Mouse (Mus musculus) limb, embryonic 15.5 days (tissue): ENCODE results near the gene Pitpna. TPM values are rescaled to one million over a fixed set of nuclear protein-coding genes. Genes with fewer than 3 reads are reported as not detected.

Source experiments
- ATAC-seq: fragments of 200-750 bp; cut with Nextera tagmentation; 2 replicates; pipeline ENCODE4 v1.8.0; 2017; ENCODE audit warnings: low read depth, moderate TSS enrichment; ENCODE audit not compliant: insufficient number of reproducible peaks, low FRiP score, low TSS enrichment
- H3K27ac ChIP-seq: fragments of 300-500 bp; sonication (generic); 2 replicates; pipeline ENCODE4 v1.5.1; 2015; ENCODE audit warnings: moderate library complexity, mild to moderate bottlenecking, inconsistent platforms
- H3K27me3 ChIP-seq: fragments of 300-500 bp; sonication (generic); 2 replicates; pipeline ENCODE4 v1.6.1; 2015; ENCODE audit warnings: inconsistent platforms
- H3K36me3 ChIP-seq: fragments of 300-500 bp; sonication (generic); 2 replicates; pipeline ENCODE4 v1.6.1; 2015; ENCODE audit warnings: inconsistent platforms
- H3K4me1 ChIP-seq: fragments of 300-500 bp; sonication (generic); 2 replicates; pipeline ENCODE4 v1.6.1; 2015; ENCODE audit warnings: inconsistent platforms
- H3K4me2 ChIP-seq: fragments of 300-500 bp; sonication (generic); 2 replicates; pipeline ENCODE4 v1.6.1; 2015; ENCODE audit warnings: mild to moderate bottlenecking, inconsistent platforms
- H3K4me3 ChIP-seq: fragments of 300-500 bp; sonication (generic); 2 replicates; pipeline ENCODE4 v1.5.1; 2015; ENCODE audit warnings: mild to moderate bottlenecking, inconsistent platforms
- H3K9ac ChIP-seq: fragments of 300-500 bp; sonication (generic); 2 replicates; pipeline ENCODE4 v1.6.1; 2015; ENCODE audit warnings: inconsistent platforms
- H3K9me3 ChIP-seq: fragments of 300-500 bp; sonication (generic); 2 replicates; pipeline ENCODE4 v1.6.1; 2016; ENCODE audit warnings: inconsistent platforms
- WGBS: fragments of 180-500 bp; shearing (Covaris S2); methylation state at CpG from one replicate; pipeline ENCODE4 v1.1.7; 2015; 5-methylcytosine and 5-hydroxymethylcytosine counted together
- polyA plus RNA-seq: library from polyadenylated mRNA; unstranded; fragments of >200 nt; fragmentation: Nextera tagmentation; extraction: Ambion mirVana; gene quantifications from 2 replicates; pipeline ENCODE4 v1.2.1, GENCODE M21; 2015

Gene Pitpna
- polyA plus RNA-seq, 1 experiment from 2014 or later, result 65.4 TPM

DNA sequence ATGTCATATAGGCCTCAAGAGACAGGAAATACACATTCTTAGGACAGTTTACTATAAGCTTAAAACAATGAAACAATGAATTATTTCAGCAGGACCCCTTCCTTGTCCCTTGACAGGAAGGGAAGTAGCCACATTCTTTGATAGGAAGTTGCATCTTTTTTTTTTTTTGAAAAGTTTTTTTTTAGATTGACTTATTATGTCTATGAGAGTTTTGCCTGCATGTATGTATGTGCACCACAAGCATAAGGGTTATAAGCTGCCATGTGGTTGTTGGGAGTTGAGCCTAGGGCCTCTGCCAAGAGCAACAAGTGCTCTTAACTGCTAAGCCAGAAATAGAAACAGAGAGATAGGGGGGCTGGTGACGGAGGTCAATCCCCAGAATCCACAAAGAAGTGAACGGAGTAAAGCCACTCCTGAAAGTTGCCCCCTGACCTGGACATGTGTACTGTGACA, 36.2 kb downstream of the Pitpna start:
- ATAC-seq, result no peak
- Histone ChIP-seq H3K9ac (no peak overlapping the region), H3K36me3 (peaks cover 73% of the 10 kb centered on the region), H3K9me3 (no peaks in the 10 kb centered on the region), H3K27me3 (no peaks in the 10 kb centered on the region), H3K4me3 (no peak overlapping the region), H3K4me2 (no peak overlapping the region), H3K27ac (peak overlapping the region; percentile 60), H3K4me1 (no peaks in the 10 kb centered on the region)
- 65% methylated on average over 2 of the region's 2 CpGs for WGBS

DNA sequence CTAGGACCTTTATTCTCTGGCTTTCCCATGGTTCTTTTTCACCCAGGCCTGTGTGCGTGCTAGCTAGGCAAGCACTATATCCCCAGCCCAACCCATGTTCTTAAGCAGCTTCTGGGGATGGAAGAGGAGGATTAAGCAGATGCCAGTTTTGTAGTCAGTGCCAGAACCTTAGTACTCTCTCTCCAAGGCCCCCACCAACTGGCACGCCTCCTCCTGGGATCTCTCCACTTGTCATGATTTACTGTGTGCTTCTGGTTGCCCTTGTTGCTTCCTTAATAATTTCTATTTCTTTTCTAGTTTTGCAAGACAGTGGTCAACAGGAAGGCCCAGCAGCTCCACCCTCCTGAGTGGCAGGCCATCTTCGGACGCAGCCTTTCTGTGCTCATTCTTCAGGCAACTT, 37.9 kb downstream of the Pitpna start:
- no peak for ATAC-seq
- no peak overlapping the region for H3K4me3 ChIP-seq
- no peak overlapping the region for H3K9ac ChIP-seq
- H3K4me1 ChIP-seq, result peaks cover 9% of the 10 kb centered on the region
- WGBS, result 90% methylated on average over 4 of the region's 4 CpGs
- H3K4me2 ChIP-seq, result no peak overlapping the region
- H3K9me3 ChIP-seq, result no peaks in the 10 kb centered on the region
- H3K36me3 ChIP-seq, result peaks cover 60% of the 10 kb centered on the region
- H3K27ac ChIP-seq, result no peak overlapping the region
- no peaks in the 10 kb centered on the region for H3K27me3 ChIP-seq

DNA sequence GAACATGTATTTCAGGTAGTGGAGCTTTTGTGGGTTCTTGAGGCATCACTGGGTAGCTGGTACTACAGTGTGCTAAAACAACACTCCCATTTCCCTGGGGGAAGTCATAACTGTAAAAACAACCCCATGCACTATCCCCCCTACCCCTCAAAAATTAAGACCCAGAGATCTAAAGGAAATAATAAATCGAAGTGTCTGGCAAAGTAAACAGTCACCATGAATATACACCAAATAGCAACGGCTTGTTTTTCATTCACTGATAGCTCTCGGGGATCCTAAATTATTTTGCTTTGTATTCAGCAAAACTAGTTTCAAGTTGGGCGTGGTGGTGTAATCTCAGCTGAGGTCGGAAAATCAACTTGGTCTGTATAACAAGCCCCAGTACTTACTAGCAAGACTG, 42.2 kb downstream of the Pitpna start:
- Histone ChIP-seq H3K27ac (peak overlapping the region; percentile 88), H3K4me1 (peaks cover 22% of the 10 kb centered on the region), H3K27me3 (no peaks in the 10 kb centered on the region), H3K4me2 (peak overlapping the region; percentile 74), H3K9me3 (no peaks in the 10 kb centered on the region), H3K36me3 (peaks cover 53% of the 10 kb centered on the region), H3K9ac (peak overlapping the region; percentile 55; the same call in 1 of the 2 replicates), H3K4me3 (peak overlapping the region; percentile 81)
- ATAC-seq, result no peak
- WGBS, result 8% methylated on average over 5 of the region's 5 CpGs

DNA sequence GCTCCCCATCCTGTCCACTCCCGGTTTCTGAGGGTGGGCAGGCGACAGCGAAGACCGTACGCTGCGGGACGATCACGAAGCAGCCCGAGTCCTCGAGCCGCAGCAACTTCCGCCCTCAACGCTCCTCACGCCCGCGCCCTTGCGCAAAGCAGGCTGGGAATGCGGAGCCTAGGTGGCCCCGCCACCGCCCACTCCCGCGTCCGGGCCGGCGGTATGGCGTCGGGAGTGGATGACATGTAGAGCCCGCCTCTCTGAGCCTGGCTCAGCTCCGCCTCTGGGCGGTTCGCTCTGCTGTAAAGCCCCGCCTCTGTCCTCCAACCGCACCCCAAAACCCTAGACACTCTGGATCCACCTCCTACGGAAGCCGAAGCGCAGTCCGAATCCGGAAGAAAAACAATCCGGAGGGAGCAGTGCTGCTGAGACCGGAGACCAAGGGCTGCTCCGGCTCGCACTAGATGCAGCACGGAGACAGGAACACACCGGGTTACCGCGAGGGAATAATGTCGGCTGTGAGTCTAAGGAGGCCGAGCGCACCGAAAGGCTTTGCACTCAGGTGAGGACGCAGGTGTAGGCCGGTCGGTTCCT, 42.8 kb downstream of the Pitpna start, which contains the start of gene Inpp5k:
Gene Inpp5k, plus strand, starts transcription at position 344 of the 585 bp plus-strand sequence.
- Histone ChIP-seq H3K4me2 (peak within 1 kb of the TSS; percentile 74), H3K36me3 (peaks cover 47% of the 10 kb centered on the region), H3K27ac (peak within 1 kb of the TSS; percentile 88), H3K4me3 (peak within 1 kb of the TSS; percentile 81), H3K27me3 (no peaks in the 10 kb centered on the region), H3K9me3 (no peaks in the 10 kb centered on the region), H3K9ac (peak within 1 kb of the TSS; percentile 60), H3K4me1 (peaks cover 22% of the 10 kb centered on the region)
- peak; percentile 99 for ATAC-seq
- WGBS, result under 1% methylated on average over 53 of the region's 53 CpGs

DNA sequence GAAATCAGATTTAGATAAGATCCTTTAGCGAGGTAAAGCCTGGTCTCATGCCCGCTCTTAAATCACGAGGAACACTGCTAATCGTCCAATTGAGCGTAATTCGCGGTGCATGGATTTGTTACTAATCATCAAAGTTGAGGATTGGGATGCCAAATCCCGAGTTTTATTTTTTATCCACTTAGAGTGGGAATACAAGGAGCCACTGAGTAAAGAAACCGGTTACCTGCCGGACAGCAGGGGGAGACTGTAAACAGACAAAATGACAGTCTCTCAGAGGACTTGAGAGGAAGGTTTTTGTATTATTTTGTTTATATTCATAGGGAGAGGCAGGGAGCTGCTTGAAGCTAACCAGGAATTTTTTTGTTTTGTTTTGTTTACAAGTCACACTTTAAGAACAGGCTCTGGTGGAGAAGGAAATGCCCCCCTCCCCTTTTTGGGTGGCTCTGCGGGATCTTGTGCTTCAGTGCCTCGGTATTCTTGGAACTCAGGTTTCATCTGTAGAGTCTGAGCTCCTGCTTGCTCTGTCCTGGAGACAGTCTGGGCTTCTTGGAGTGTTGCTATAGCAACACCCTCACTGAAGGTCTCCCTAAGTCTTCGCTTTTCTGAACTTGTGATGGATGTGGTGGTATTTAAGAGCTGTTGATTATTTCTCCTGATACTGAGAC, 43.8 kb downstream of the Pitpna start:
- H3K4me1 ChIP-seq, result peaks cover 22% of the 10 kb centered on the region
- H3K27ac ChIP-seq, result peak overlapping the region; percentile 64; the same call in 1 of the 2 replicates
- WGBS, result 12% methylated on average over 13 of the region's 13 CpGs
- peak overlapping the region; percentile 60 for H3K9ac ChIP-seq
- no peaks in the 10 kb centered on the region for H3K27me3 ChIP-seq
- peaks cover 41% of the 10 kb centered on the region for H3K36me3 ChIP-seq
- H3K9me3 ChIP-seq, result no peaks in the 10 kb centered on the region
- peak overlapping the region; percentile 81 for H3K4me3 ChIP-seq
- H3K4me2 ChIP-seq, result peak overlapping the region; percentile 74
- ATAC-seq, result no peak

DNA sequence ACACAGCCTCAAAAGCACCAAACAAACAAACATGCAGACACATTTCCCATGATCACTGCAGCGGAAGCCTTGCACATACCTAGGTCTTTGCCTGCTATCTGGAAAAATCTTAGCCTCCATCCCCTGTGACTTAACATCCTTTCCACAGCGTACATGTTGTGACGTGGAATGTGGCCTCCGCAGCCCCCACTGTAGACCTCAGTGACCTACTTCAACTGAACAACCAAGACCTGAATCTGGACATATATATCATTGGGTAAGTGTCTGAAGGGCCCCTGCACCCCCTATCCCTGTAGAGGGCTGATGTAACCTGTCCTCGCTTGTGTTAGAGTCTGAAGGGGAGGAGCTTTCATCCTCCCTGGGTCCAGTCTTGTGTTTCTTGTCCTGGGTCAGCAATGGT, 45.0 kb downstream of the Pitpna start:
- peaks cover 22% of the 10 kb centered on the region for H3K4me1 ChIP-seq
- ATAC-seq, result no peak
- no peak overlapping the region for H3K9ac ChIP-seq
- H3K4me2 ChIP-seq, result no peak overlapping the region
- no peak overlapping the region for H3K27ac ChIP-seq
- WGBS, result 87% methylated on average over 5 of the region's 5 CpGs
- no peaks in the 10 kb centered on the region for H3K27me3 ChIP-seq
- no peak overlapping the region for H3K4me3 ChIP-seq
- no peaks in the 10 kb centered on the region for H3K9me3 ChIP-seq
- peaks cover 36% of the 10 kb centered on the region for H3K36me3 ChIP-seq

DNA sequence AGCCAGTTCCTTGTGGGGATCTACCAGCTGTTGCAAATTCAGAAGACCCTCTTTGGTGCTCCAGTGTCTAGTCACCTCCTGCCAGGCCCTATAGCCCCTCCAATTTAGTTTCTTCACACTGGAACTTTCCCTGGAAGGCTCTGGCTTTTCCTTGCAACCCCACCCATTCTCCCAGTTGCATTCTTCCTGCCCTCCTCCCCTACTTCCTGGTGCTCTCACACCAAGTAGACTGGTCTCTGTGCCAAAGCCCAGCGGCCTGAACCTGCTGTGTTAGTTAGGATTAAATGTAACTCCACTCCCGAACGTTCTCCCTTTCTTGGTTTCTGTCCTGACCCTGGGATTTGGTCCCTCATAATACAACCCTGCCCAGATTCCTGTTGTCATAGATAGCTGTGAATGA, 46.9 kb downstream of the Pitpna start:
- 76% methylated on average over 3 of the region's 3 CpGs for WGBS
- ATAC-seq, result no peak

DNA sequence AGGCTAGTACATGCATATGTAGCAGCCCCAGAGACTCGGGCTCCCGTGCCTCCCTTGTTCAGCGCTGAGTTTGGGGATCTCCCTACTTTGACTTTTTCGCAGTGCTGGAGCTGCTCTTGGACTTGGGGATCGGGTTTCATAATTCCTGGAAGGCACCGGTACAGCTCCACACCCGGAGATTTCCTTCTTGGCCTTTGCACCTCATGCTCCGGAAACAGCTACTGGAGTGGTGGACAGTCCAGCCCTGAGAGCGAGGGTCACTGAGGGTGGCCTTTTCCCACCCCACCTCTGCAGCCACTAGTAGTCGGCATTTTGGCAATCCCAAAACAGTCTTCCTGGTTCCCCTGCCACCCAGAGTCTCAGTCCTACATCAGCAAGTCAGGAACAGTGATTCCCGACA, 47.4 kb downstream of the Pitpna start:
- Histone ChIP-seq H3K27me3 (no peaks in the 10 kb centered on the region), H3K27ac (no peak overlapping the region), H3K4me2 (no peak overlapping the region), H3K9ac (no peak overlapping the region), H3K36me3 (peaks cover 38% of the 10 kb centered on the region), H3K4me3 (no peak overlapping the region), H3K9me3 (no peaks in the 10 kb centered on the region), H3K4me1 (peaks cover 13% of the 10 kb centered on the region)
- 58% methylated on average over 11 of the region's 11 CpGs for WGBS
- no peak for ATAC-seq

More for the DNA sequence above, 46.9 kb downstream of the Pitpna start:
- H3K4me1 ChIP-seq, result peaks cover 17% of the 10 kb centered on the region
- no peak overlapping the region for H3K9ac ChIP-seq
- H3K36me3 ChIP-seq, result peaks cover 35% of the 10 kb centered on the region
- H3K4me2 ChIP-seq, result no peak overlapping the region
- no peak overlapping the region for H3K27ac ChIP-seq
- H3K27me3 ChIP-seq, result no peaks in the 10 kb centered on the region
- no peak overlapping the region for H3K4me3 ChIP-seq
- H3K9me3 ChIP-seq, result no peaks in the 10 kb centered on the region

DNA sequence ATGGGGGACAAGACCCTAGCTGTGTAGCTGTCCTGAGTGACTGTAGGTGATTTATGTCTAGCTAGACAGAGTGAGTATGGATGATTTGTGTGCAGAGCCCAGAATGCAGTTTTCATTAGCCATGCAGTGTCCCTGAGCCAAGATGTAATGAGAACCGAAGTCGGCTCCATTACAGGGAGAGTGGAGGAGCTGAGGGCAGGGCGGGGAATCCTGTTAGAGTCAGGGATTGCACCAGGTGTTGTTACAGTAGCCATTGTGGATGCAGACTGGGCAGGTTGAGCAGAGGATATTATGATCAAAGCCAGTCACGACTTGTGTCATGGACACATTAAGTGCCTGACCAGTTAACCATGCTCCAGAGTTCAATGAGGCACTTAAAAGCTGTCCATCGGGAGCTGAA, 55.4 kb downstream of the Pitpna start:
- H3K4me2 ChIP-seq, result no peak overlapping the region
- no peak overlapping the region for H3K9ac ChIP-seq
- H3K4me3 ChIP-seq, result no peak overlapping the region
- H3K4me1 ChIP-seq, result 0 out of 2 replicates have a peak, but pooled peaks cover 7% of the 10 kb centered on the region
- 69% methylated on average over 5 of the region's 5 CpGs for WGBS
- H3K27me3 ChIP-seq, result no peaks in the 10 kb centered on the region
- no peaks in the 10 kb centered on the region for H3K9me3 ChIP-seq
- peaks cover 40% of the 10 kb centered on the region for H3K36me3 ChIP-seq
- ATAC-seq, result no peak
- no peak overlapping the region for H3K27ac ChIP-seq

DNA sequence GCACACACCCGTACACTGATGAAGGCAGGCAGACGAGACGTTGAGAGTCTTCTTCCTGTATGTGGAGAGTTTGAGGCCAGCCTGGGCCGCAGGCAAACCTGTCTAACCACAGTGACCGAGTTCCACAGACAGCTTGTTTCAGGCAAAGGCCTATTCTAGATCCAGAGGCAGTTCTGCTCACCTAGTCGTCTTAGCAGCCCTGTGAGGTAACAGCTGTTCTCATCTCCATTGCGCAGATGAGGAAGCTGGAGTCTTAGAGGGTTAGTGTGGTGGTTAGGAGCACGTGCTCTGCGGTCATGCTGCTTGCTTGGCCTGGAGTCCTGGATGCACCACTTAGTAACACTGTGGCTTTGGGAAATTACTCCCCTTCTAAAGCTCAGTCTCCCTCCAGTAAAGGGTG, 56.8 kb downstream of the Pitpna start:
- Histone ChIP-seq H3K9ac (no peak overlapping the region), H3K27ac (no peak overlapping the region), H3K4me3 (no peak overlapping the region), H3K9me3 (no peaks in the 10 kb centered on the region), H3K4me1 (0 out of 2 replicates have a peak, but pooled peaks cover 7% of the 10 kb centered on the region), H3K4me2 (no peak overlapping the region), H3K36me3 (peaks cover 36% of the 10 kb centered on the region), H3K27me3 (no peaks in the 10 kb centered on the region)
- 78% methylated on average over 9 of the region's 9 CpGs for WGBS
- no peak for ATAC-seq

DNA sequence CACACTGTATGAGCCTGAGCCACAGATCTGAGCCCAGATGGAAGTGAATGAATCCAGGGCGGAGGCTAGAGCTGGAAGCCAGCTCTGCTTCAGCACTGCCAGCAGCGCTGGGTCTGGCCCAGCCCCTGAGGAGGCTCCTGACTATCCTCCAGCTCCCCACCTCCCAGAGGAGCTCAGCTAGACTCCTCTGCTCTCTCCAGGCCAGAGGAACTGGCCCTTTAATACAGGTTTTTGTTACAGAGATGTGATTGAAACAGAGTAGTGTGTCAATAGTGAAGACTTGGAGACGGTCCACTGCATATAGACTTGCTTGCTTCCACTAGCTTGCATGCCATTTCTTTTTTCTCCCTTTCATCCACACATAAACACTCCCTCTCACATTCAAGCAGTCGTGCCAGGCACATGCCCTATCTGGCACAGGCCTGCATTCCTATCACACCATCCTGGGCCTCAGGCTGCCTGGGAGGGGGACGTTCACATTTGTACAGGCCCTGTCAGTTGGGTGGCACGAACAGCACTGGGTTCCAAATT, 59.8 kb downstream of the Pitpna start:
- H3K9ac ChIP-seq, result no peak overlapping the region
- H3K36me3 ChIP-seq, result peaks cover 27% of the 10 kb centered on the region
- no peak overlapping the region for H3K4me3 ChIP-seq
- no peaks in the 10 kb centered on the region for H3K9me3 ChIP-seq
- H3K27ac ChIP-seq, result peak overlapping the region; percentile 38; the same call in 1 of the 2 replicates
- 54% methylated on average over 6 of the region's 6 CpGs for WGBS
- H3K27me3 ChIP-seq, result peaks cover 7% of the 10 kb centered on the region; the same call in 1 of the 2 replicates
- peaks cover 27% of the 10 kb centered on the region for H3K4me1 ChIP-seq
- H3K4me2 ChIP-seq, result no peak overlapping the region
- ATAC-seq, result no peak

DNA sequence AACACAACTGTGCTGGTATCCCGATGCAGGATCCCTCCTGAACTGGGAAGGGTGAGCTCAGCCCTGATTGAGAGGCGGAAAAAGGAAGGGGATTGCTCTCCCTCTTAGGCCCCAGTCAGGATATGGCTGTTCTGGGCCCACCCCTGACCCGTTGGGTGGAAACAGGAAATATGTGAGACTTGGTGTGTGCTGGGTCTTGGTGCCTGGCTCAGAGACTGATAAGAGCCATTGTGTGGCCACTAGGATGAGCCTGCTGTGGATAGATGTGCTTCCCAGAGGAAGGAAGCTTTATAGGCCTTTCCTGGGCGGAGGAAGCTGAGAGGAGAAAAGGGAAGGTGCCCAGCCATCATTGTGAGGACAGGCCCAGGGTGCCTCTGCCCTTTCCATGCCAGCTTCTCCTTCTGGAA, 61.3 kb downstream of the Pitpna start:
- no peak for ATAC-seq
- Histone ChIP-seq H3K4me1 (peaks cover 39% of the 10 kb centered on the region), H3K9me3 (no peaks in the 10 kb centered on the region), H3K4me3 (no peak overlapping the region), H3K27ac (peak overlapping the region; percentile 2; the same call in 1 of the 2 replicates), H3K4me2 (no peak overlapping the region), H3K9ac (no peak overlapping the region), H3K27me3 (peaks cover 12% of the 10 kb centered on the region; the same call in 1 of the 2 replicates), H3K36me3 (peaks cover 27% of the 10 kb centered on the region)
- 74% methylated on average over 4 of the region's 4 CpGs for WGBS
